Mouse (Mus musculus) heart, postnatal 0 days (tissue): Measurements from ENCODE around the gene Rrn3.

Experiments
- CTCF ChIP-seq: IDR thresholded peaks from 2 replicates; pipeline ENCODE4 v1.5.1; 2016; ENCODE audit warnings: antibody characterized with exemption, control low read depth, low read depth
- EP300 ChIP-seq: IDR thresholded peaks from 2 replicates; pipeline ENCODE4 v1.6.1; 2016; ENCODE audit warnings: antibody characterized with exemption, low read depth

- TF ChIP-seq CTCF = no peak
- peak; percentile 52; the same call in 1 of the 2 replicates for TF ChIP-seq EP300
Observed at GRCm38 (mm10) chr16:13780353-13781036, at the start of gene Rrn3.
